Mouse (Mus musculus) T-helper 2 cell (primary cell): ENCODE data around the gene Lrrc45.
"Not testable (repeated sequence)": the region's sequence is repeated elsewhere in the genome, so short reads cannot be mapped to it uniquely, and the experiment has no call there.

ENCODE experiments used
- in situ Hi-C: fragments of 300-600 bp; cut with MboI, MseI; formaldehyde crosslinking; loops from one replicate; pipeline ENCODE4 v1.15.1; 2025; ENCODE audit warnings: high pct_unique_total_duplicates

Lrrc45 gene

DNA sequence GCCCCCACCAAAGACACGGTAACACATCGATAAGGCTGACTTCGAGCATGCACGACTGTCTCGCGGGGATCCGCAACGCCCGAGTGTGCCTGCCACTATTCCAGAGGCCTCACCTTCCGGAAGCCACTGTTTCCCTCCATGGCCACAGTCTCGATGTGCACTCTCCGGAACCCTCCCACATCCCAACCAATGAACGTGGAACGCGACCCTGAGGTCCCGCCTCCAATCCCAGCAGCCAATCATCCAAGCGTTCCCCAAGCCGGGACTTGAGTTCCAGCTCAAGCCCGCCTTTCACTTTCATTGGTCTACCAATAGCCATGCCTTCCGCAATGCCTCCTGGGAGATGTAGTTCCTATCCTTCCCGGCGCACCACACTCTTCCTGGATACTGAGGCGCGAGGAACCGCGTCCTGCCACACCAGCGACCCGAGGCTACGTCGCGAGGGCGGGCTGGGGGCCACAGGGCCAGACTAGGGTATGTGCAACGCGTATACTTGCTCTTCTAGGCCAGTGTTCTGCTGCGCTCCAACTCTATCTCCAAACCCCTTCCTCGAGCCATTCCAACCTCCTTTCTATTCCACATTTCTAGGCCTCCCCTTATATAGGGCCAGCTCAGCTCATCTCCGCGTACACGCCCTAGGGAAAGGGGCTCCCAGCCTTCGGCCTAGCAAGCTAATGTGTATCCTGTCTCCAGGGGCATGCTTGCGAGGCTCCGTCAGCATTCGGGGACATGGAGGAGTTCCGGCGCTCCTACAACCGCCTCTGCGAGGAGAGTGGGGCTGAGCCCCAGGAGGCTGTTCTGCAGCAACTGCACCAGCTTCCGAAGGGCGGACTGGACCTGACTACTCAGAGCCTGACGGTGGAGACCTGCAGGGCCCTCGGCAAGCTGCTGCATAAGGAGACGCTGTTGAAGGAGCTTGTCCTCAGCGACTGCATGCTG lies at the start of gene Lrrc45, which contains the start of gene Cenpx:
Gene Lrrc45, plus strand, starts transcription at position 346 of the 939 bp plus-strand sequence.
Gene Cenpx, minus strand, starts transcription at position 159 of the 939 bp plus-strand sequence.
- in situ Hi-C loops, result loop anchor here (10.0 kb wide), 1 partner anchor 89 kb away; the partner anchor contains the start of gene Sirt7

DNA sequence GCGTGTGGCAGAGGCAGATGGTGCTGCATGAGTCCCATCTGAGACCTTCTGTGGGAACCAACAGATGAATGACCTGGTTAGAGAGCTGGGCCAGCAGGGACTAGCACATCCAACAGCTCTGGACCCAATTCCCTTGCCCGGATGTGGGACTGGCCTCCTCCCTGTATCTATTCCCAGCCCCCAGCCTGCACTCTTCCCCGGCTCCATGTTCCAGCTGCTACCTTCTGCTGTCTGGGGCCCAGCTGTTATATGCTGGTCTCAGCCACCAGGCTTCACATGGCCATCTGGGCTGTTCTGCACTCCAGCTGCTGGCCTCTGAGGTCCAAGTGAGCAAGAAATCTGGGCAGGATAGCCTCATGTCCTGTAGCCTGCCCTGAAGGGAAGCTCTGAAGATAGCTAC lies 48.3 kb upstream of the Lrrc45 start:
- in situ Hi-C loops, result no loop called here

GRCm38 (mm10) chr11:120666617-120667016 lies 47.1 kb upstream of the Lrrc45 start:
- in situ Hi-C loops, result no loop called here

DNA sequence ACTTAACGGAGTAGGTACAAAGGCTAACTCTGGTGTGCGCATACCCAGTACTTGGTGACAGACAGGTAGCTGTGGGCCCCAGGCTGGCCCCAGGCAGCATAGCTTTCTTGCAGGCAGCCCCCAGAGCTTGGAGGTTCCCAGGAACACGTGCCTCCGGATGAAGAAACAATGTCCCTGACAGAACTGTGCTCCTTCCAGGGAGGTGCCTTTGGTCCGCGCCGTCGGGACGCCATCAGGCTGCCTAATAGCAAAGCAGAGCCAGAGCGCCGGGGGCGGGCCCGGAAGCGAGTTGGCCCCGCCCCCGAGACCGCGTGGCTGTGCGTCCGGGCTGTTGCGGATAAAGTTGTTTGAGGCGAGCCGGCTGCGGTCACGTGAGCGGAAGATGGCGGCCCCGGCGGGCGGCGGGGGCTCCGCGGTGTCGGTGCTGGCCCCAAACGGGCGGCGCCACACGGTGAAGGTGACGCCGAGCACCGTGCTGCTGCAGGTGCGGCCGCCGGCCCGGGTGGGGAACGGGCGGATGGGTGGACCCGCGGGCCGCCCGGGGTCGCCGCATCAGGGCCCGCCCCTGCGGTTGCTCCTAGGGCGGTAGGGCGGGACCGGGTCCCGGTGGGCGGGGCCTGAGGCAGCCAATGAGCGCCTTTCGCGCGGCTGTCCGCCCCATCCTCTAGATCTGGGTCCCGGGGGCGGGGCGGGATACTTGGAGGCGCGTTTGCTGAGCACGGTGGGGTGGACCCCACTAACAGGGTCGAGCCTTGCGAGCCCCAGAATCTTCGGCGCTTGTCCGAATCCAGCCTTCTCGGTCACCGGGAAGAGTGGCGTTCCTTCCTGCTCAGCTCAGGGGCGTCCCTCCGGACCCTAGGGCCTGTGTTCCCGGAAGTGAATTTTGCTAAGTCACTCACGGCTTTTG lies 40.8 kb upstream of the Lrrc45 start, which contains the start of gene Aspscr1:
Gene Aspscr1, plus strand, starts transcription at position 287 of the 907 bp plus-strand sequence.
- in situ Hi-C loops, result no loop called here

- in situ Hi-C loops, result no loop called here
Observed at GRCm38 (mm10) chr11:120673594-120674122, 40.1 kb upstream of the Lrrc45 start.

GRCm38 (mm10) chr11:120675875-120676274 lies 37.9 kb upstream of the Lrrc45 start:
- in situ Hi-C loops, result not testable (repeated sequence)

GRCm38 (mm10) chr11:120676951-120677350 lies 36.8 kb upstream of the Lrrc45 start:
- in situ Hi-C loops, result no loop called here

DNA sequence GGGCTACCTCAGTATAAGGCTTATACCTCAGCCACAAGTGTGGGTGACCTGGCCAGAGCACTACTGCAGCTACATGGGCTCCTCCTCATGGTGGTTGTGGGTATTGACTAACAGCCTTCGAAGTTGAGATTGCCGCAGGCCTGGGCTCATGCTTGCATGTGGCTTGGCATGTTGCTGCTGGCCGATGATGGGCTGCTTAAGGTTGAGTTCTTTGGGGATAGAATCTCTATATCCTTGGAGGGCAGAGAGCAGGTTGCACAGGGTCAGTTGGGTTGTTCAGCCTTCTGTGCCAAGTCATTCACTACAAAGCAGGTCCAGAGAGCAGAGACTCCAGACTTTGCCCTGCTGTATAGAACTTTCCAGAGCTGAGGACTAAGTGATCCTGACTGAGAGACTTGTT lies 33.8 kb upstream of the Lrrc45 start:
- in situ Hi-C loops, result no loop called here

DNA sequence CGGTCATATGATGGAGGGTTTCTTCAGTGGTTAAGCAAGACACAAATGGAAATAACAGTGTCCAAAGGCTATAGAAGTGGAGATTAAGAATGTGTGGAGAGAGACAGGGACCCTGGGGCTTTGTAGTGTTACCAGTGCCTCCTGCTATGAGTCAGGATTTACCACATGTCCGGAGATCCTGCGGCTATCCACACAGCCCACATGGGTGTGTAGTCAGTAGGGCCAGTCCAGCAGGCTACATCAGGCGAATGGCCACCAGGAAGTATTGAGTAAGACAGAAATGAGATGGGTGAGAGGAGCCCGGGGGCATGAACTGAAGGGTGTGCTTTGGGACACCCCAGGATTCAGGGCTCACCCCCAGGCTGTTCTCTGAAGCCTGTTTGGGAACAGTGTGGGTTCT lies 31.0 kb upstream of the Lrrc45 start:
- in situ Hi-C loops, result no loop called here

DNA sequence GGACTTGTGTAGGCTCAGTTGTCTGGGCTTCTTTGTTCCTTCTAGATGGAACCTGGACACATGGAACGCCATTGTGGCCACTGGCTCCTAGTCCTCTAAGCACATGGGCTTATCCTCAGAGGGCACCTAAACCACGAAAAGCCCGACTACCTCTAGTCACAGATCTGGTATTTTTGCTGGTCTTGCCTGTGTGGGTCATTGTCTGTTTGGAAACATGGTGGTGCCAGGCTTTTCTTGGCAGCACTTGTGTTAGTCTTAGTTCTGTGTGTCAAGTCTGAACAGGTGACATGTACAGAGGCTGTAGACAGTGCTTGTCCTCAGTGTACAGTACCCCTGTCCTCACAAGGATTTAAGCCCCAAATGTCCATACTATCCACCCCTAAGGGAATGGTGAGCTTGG lies 30.2 kb upstream of the Lrrc45 start:
- in situ Hi-C loops, result no loop called here

- in situ Hi-C loops, result no loop called here
Observed at GRCm38 (mm10) chr11:120684086-120684485, 29.6 kb upstream of the Lrrc45 start.

- in situ Hi-C loops, result no loop called here
Observed at GRCm38 (mm10) chr11:120684660-120685059, 29.1 kb upstream of the Lrrc45 start.

GRCm38 (mm10) chr11:120686650-120687272 lies 27.0 kb upstream of the Lrrc45 start:
- in situ Hi-C loops, result no loop called here

DNA sequence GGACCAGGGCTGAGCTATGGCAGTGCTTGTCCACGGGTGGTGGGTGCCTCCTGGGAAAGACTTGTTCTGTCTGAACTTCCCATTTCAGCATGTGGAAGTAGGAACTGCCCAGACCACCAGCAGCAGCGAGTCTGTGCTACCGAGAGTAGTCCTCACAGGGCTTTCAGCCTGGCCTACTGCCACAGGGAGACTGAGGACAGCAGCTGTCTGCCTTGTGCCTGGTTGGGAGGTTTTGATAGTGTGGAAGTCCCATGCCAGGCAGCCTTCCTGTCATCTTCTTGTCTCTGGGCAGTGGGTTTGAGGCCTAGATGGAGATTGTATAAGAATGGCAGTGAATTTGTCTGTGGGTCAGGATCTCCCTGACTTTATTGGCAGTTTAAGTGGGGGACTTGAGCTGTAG lies 24.4 kb upstream of the Lrrc45 start:
- in situ Hi-C loops, result no loop called here

DNA sequence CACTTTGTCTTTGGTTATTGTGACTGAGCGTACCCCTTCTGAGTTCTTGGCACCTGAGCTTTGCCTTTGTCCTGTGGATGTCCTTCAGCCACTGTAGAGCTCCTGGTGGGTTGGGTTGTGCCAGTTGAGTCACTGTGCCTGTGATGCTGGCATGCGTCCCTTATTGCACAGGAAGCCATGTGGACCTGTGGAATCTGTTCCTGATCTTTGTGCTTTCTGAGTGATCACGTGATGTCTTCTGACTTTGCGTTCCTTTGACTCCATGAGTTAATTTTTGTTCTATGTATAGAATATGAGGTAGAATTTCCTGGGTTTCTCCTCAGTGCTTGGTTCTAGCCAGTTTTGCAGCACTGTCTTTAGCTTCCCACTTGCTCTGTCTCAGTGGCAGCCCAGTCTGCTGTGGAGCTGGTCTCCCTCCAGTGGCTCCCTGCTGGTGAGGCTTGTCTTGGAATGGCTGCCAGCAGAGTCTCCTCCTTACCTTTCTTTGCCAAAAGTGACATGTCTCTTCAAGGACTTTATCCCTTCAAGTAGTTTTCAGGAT lies 21.2 kb upstream of the Lrrc45 start:
- in situ Hi-C loops, result loop anchor here (10.0 kb wide), 1 partner anchor 308 kb away; no protein-coding TSS in a partner anchor

DNA sequence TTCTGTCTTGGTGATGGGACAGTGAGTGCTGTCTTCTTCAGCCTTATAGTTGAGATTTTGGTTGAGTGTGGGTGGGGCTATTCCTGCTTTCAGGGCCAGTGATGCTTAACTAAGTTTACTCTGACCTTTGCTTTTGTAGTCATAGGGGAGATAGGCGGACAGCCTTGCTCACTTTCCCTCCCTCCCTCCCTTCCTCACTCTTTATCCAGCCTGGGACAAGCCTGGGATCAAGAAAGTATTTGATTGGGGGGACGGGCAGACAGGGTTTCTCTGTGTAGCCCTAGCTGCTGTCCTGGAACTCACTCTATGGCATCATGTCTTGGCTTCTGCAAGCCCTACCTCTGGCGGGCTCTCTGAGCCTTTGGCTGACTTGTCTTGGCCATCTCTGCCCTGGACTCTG lies 20.3 kb upstream of the Lrrc45 start:
- in situ Hi-C loops, result loop anchor here (10.0 kb wide), 1 partner anchor 309 kb away; no protein-coding TSS in a partner anchor

GRCm38 (mm10) chr11:120695184-120695583 lies 18.5 kb upstream of the Lrrc45 start:
- in situ Hi-C loops, result loop anchor here (10.0 kb wide), 1 partner anchor 310 kb away; no protein-coding TSS in a partner anchor

GRCm38 (mm10) chr11:120695641-120696040 lies 18.1 kb upstream of the Lrrc45 start:
- in situ Hi-C loops, result loop anchor here (10.0 kb wide), 1 partner anchor 311 kb away; no protein-coding TSS in a partner anchor

GRCm38 (mm10) chr11:120696568-120696967 lies 17.2 kb upstream of the Lrrc45 start:
- in situ Hi-C loops, result loop anchor here (10.0 kb wide), 1 partner anchor 312 kb away; no protein-coding TSS in a partner anchor

DNA sequence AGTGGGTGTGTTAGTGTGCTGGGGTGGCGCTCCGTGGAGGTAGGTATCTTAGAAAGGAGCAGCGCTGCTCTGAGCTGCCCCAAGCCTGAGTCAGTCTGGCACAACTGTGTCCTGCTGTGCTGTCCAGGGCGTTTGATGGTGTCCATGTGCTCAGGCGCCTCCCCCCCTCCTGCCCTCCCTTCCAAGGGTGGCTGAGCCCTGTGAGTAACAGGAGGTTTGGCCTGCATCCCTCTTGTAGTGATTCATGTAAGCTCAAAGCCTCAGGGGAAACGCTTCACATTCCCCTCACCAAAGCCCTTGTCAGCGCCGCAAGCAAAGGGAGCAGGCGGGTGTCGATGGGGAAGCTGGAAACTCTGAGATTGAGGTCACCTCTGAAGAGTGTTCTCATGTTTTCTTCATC lies 16.0 kb upstream of the Lrrc45 start:
- in situ Hi-C loops, result loop anchor here (10.0 kb wide), 1 partner anchor 313 kb away; no protein-coding TSS in a partner anchor
